Mouse (Mus musculus) layer of hippocampus, adult 18-20 months (tissue): ENCODE measurements at regions not wholly inside any gene's neighbourhood (a gene's known extent, or its start where the extent isn't known, plus 50 kb on each side); places are given as distances from the start of the nearest gene placed in this dataset.
"Not testable (repeated sequence)": the region's sequence is repeated elsewhere in the genome, so short reads cannot be mapped to it uniquely, and the experiment has no call there.

Source experiments
- DNase-seq, 2 experiments: peaks; one replicate each; pipeline ENCODE4 v3.0.0; 2022; ENCODE audit warnings: low spot score in 2 of 2

GRCm38 (mm10) chr6:144940871-144941380 lies 135.1 kb downstream of the Bcat1 start:
- DNase-seq: no peak

- DNase-seq: no peak
Observed at GRCm38 (mm10) chr6:144938613-144939236, 137.3 kb downstream of the Bcat1 start.

GRCm38 (mm10) chr6:144937211-144937610 lies 138.8 kb downstream of the Bcat1 start:
- DNase-seq: no peak

- DNase-seq: no peak
Observed at GRCm38 (mm10) chr6:144933722-144934235, 142.2 kb downstream of the Bcat1 start.

- no peak for DNase-seq
Observed at GRCm38 (mm10) chr6:144932402-144932801, 143.6 kb downstream of the Bcat1 start.

- DNase-seq: no peak
Observed at GRCm38 (mm10) chr6:144929959-144930358, 146.0 kb downstream of the Bcat1 start.

- no peak for DNase-seq
Observed at GRCm38 (mm10) chr6:144929262-144929855, 146.6 kb downstream of the Bcat1 start.

GRCm38 (mm10) chr6:144927599-144927998 lies 145.8 kb upstream of the Sox5 start:
- no peak for DNase-seq

GRCm38 (mm10) chr6:144922762-144923161 lies 141.0 kb upstream of the Sox5 start:
- no peak for DNase-seq

- no peak for DNase-seq
Observed at GRCm38 (mm10) chr6:144919750-144920149, 138.0 kb upstream of the Sox5 start.

- DNase-seq: no peak
Observed at GRCm38 (mm10) chr6:144917128-144917527, 135.4 kb upstream of the Sox5 start.

- no peak for DNase-seq
Observed at GRCm38 (mm10) chr6:144911781-144912180, 130.0 kb upstream of the Sox5 start.

GRCm38 (mm10) chr6:144910392-144910791 lies 128.6 kb upstream of the Sox5 start:
- DNase-seq: no peak

GRCm38 (mm10) chr6:144908646-144909045 lies 126.9 kb upstream of the Sox5 start:
- no peak for DNase-seq

GRCm38 (mm10) chr6:144903156-144903555 lies 121.4 kb upstream of the Sox5 start:
- DNase-seq: no peak

- DNase-seq: peak in 1 of 2 experiments; percentile 5
Observed at GRCm38 (mm10) chr6:144902267-144902995, 120.7 kb upstream of the Sox5 start.

GRCm38 (mm10) chr6:144901825-144902224 lies 120.0 kb upstream of the Sox5 start:
- no peak for DNase-seq

- not testable (repeated sequence) for DNase-seq
Observed at GRCm38 (mm10) chr6:144900858-144901257, 119.1 kb upstream of the Sox5 start.

- no peak for DNase-seq
Observed at GRCm38 (mm10) chr6:144897526-144897925, 115.7 kb upstream of the Sox5 start.

- DNase-seq: no peak
Observed at GRCm38 (mm10) chr6:144890914-144891313, 109.1 kb upstream of the Sox5 start.

GRCm38 (mm10) chr6:144890166-144890565 lies 108.4 kb upstream of the Sox5 start:
- DNase-seq: no peak

- no peak for DNase-seq
Observed at GRCm38 (mm10) chr6:144883117-144883516, 101.3 kb upstream of the Sox5 start.
